8 mouse cellular contexts compared by ENCODE assay signal in genomic region chr8:20550054-20550778, GRCm38 (mm10).
DNase-seq lines count a peak whose midpoint lies in the region; ATAC-seq and TF ChIP-seq lines count a peak whose summit lies in the region.
"Not testable (repeated sequence)": the region's sequence is repeated elsewhere in the genome, so short reads cannot be mapped to it uniquely, and the experiment has no call there.

No protein-coding gene starts in this region.

- TF ChIP-seq CTCF in gastrocnemius, adult 2 months (IDR thresholded peaks at IDR 0.05) = peak; percentile 50

- H3K9ac ChIP-seq in hindbrain, embryonic 15.5 days = peak overlapping the region; percentile 82

- not testable (repeated sequence) for H3K36me3 ChIP-seq in hindbrain, embryonic 15.5 days

- DNase-seq in NIH3T3 (ENCODE audit: low read depth) = peak; percentile 5
- peak; percentile 85 to 95 for DNase-seq in cerebellum, postnatal 36 days
- DNase-seq in gastrocnemius, adult 2 months = peak; percentile 89
- DNase-seq in layer of hippocampus, postnatal 36 days = peak; percentile 100
- DNase-seq in lung, postnatal 10 days = peak; percentile 93
- peak; percentile 95 for DNase-seq in ovary, postnatal 36 days (ENCODE audit: low spot score)
- DNase-seq in thymus, postnatal 25 days = peak; percentile 96

- H3K27ac ChIP-seq in gastrocnemius, adult 2 months = peak overlapping the region; percentile 81
- peak overlapping the region; percentile 80 for H3K27ac ChIP-seq in hindbrain, embryonic 15.5 days (replicated peaks)

- H3K9me3 ChIP-seq in hindbrain, embryonic 15.5 days = not testable (repeated sequence)

- H3K4me1 ChIP-seq in hindbrain, embryonic 15.5 days (replicated peaks) = not testable (repeated sequence)

- ATAC-seq in hindbrain, embryonic 15.5 days (ENCODE audit: low FRiP score, low read depth) = peak; percentile 100

- not testable (repeated sequence) for H3K27me3 ChIP-seq in hindbrain, embryonic 15.5 days

- H3K4me3 ChIP-seq in gastrocnemius, adult 2 months = peak overlapping the region; percentile 81
- H3K4me3 ChIP-seq in hindbrain, embryonic 15.5 days = peak overlapping the region; percentile 56

- peak overlapping the region; percentile 54 for H3K4me2 ChIP-seq in hindbrain, embryonic 15.5 days

- intact Hi-C loops in gastrocnemius, adult 2 months (cut with DNase I) = not testable (repeated sequence)

- 11% methylated on average over 64 of the region's 64 CpGs for WGBS in hindbrain, embryonic 15.5 days

Comparison
In these comparisons a context has a peak if more than half of its experiments do, and no peak if none do; other contexts are left out.
1. Peak in every context shown above with its lines: DNase-seq, ATAC-seq, H3K4me3 ChIP-seq and H3K27ac ChIP-seq.
2. DNase-seq: peak in every context shown above with its lines; median percentile 100 in layer of hippocampus, postnatal 36 days; 96 in thymus, postnatal 25 days; 95 in ovary, postnatal 36 days; 93 in lung, postnatal 10 days; 90 in cerebellum, postnatal 36 days; 89 in gastrocnemius, adult 2 months; 5 in NIH3T3.